Mouse (Mus musculus): ENCODE measurements around the gene Cgref1.

DNA sequence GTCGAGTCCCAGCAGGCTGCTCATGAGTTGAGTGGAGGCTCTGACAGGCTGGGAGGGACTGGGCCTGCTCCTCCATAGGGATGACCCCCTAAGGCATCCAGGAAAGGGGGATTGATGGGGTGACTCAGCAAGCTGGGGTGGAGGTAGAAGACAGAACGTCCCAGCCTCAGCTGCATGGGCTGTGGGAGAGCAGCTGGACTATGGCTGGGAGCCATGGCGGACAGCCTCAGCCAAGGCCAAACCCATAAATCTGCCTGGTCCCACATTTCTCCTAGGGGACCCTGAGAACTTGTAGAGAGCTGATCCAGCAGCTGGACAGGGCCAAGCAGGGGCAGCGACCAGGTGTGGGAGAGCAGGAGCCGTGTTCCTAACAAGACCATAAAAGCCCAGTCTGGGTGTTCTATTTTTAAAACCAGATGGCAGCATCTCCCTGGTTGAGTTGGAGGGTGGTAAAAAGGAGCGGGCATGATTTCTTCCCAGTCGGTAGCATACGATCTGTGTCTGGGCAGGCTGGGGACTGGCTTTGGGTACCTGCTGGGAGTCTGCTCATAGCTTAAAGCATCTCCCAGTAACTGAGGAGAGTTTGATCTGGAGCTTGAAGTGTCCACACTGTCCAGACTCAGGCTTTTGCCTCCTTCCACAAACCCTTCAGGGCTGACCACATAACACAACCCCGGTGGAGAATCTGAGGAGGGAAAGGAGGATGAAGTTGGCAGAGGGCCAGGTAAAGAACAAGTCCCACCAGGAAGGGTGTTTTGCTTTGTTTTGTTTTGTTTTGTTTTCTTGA, 29.7 kb upstream of the Cgref1 start:
- no peak for TF ChIP-seq ZC3H11A (IDR thresholded peaks at IDR 0.05; ENCODE audit: borderline replicate concordance, low read depth, low read length)
- no peak for TF ChIP-seq CHD2 (IDR thresholded peaks at IDR 0.05; ENCODE audit: low read depth, low read length)
- no peak for TF ChIP-seq ZNF384 (IDR thresholded peaks at IDR 0.05; ENCODE audit: low read depth, low read length)
- TF ChIP-seq MAFK (IDR thresholded peaks at IDR 0.05; ENCODE audit: insufficient read depth, low read depth, low read length): no peak
